Mouse (Mus musculus) hindbrain, embryonic 12.5 days (tissue): ENCODE data around the gene Olig2. TPM values are rescaled to one million over a fixed set of nuclear protein-coding genes. Genes with fewer than 3 reads are reported as not detected.

Experiments
- ATAC-seq: fragments of 200-750 bp; cut with Nextera tagmentation; 2 replicates; pipeline ENCODE4 v1.8.0; 2017; ENCODE audit warnings: moderate TSS enrichment; ENCODE audit not compliant: low FRiP score
- H3K27ac ChIP-seq: fragments of 300-500 bp; sonication (generic); 2 replicates; pipeline ENCODE4 v1.5.1; 2016; ENCODE audit warnings: mild to moderate bottlenecking
- H3K27me3 ChIP-seq: fragments of 300-500 bp; sonication (generic); 2 replicates; pipeline ENCODE4 v1.6.1; 2016; ENCODE audit warnings: mild to moderate bottlenecking
- H3K36me3 ChIP-seq: fragments of 300-500 bp; sonication (generic); 2 replicates; pipeline ENCODE4 v1.6.1; 2016; ENCODE audit warnings: mild to moderate bottlenecking
- H3K4me1 ChIP-seq: fragments of 300-500 bp; sonication (generic); 2 replicates; pipeline ENCODE4 v1.6.1; 2016
- H3K4me2 ChIP-seq: fragments of 300-500 bp; sonication (generic); replicated peaks from 2 replicates; pipeline ENCODE4 v1.6.1; 2016; ENCODE audit warnings: mild to moderate bottlenecking
- H3K4me3 ChIP-seq: fragments of 300-500 bp; sonication (generic); 2 replicates; pipeline ENCODE4 v1.5.1; 2016; ENCODE audit warnings: mild to moderate bottlenecking
- H3K9ac ChIP-seq: fragments of 300-500 bp; sonication (generic); 2 replicates; pipeline ENCODE4 v1.6.1; 2016; ENCODE audit warnings: mild to moderate bottlenecking, moderate library complexity
- H3K9me3 ChIP-seq: fragments of 300-500 bp; sonication (generic); replicated peaks from 2 replicates; pipeline ENCODE4 v1.6.1; 2016; ENCODE audit warnings: mild to moderate bottlenecking
- WGBS: fragments of 180-500 bp; shearing (Covaris S2); methylation state at CpG from one replicate; pipeline ENCODE4 v1.1.7; 2016; 5-methylcytosine and 5-hydroxymethylcytosine counted together
- polyA plus RNA-seq: library from polyadenylated mRNA; unstranded; fragments of >200 nt; fragmentation: Nextera tagmentation; extraction: Ambion mirVana; gene quantifications from 2 replicates; pipeline ENCODE4 v1.2.1, GENCODE M21; 2016

Olig2 gene
- polyA plus RNA-seq, 1 experiment from 2014 or later: 3.4 TPM

DNA sequence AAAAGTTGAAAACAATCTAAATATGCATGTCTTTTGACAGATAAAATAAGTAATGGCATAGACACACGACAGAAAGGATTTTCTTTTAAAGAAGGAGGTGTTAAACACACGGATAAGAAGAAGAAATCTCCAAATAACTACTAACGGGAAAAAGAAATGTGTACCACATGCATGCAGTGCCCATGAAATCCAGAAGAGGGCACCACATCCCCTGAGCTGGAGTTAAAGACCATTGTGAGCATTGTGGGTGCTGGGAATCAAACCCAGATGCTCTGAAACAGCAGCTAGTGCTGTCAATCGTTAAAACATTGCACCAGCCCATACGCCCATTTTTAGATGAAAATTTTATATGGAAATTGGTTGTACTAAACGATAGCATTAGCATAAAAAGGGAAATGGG is 7.3 kb upstream of the Olig2 start:
- Histone ChIP-seq H3K36me3 (no peaks in the 10 kb centered on the region), H3K4me1 (peaks cover 16% of the 10 kb centered on the region), H3K9ac (no peak overlapping the region), H3K27ac (no peak overlapping the region), H3K4me3 (no peak overlapping the region), H3K9me3 (no peaks in the 10 kb centered on the region), H3K27me3 (peaks cover 99% of the 10 kb centered on the region), H3K4me2 (no peak overlapping the region)
- 80% methylated on average over 6 of the region's 6 CpGs for WGBS
- ATAC-seq: no peak

DNA sequence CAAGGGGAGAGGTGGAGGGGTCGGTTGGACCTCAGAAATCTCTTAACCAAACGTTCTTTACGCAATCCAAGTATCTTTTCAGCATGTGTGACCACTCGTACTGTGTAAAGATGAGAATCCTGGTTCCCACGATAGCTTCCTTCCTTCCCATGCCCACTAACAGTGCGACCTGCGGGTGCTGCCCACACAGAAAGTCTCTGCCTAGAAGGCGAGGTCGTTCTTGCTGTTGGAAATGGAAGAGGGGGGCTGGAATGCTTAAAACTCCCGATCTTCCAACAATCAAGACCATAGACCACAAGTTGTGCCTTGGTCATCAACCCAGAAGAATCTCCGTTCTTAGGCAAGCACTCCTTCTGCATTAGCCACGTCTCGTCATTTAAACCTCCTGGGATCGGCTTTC is 6.0 kb upstream of the Olig2 start:
- peaks cover 100% of the 10 kb centered on the region for H3K27me3 ChIP-seq
- H3K4me3 ChIP-seq: no peak overlapping the region
- H3K4me1 ChIP-seq: peaks cover 19% of the 10 kb centered on the region
- H3K9me3 ChIP-seq: no peaks in the 10 kb centered on the region
- no peak for ATAC-seq
- H3K27ac ChIP-seq: no peak overlapping the region
- 11% methylated on average over 14 of the region's 14 CpGs for WGBS
- no peaks in the 10 kb centered on the region for H3K36me3 ChIP-seq
- H3K9ac ChIP-seq: no peak overlapping the region
- no peak overlapping the region for H3K4me2 ChIP-seq

DNA sequence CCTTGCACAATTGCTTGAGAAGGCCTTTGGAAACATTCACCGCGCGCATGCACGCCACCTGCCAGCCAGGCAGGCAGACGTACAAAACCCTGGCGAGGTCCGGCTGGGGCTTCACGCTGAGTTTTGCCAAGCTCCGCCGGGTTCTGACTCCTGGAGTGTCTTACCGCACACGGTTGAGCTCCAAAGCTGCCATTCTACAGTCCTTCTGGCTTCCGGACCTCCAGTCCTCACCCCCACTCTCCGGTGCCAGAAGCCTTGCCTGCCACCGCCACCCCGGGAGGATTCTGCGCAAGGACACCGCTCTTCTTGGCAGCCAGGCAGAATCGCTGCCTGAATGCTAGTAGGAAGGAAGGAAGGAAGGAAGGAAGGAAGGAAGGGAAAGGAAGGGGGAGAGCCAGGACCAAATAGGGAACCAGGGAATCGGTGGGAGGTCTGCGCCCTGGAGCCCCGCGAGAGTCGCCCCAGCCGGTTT is 3.0 kb upstream of the Olig2 start:
- Histone ChIP-seq H3K9ac (no peak overlapping the region), H3K4me1 (peaks cover 31% of the 10 kb centered on the region), H3K27me3 (peaks cover 100% of the 10 kb centered on the region), H3K9me3 (no peaks in the 10 kb centered on the region), H3K36me3 (no peaks in the 10 kb centered on the region), H3K4me2 (peak overlapping the region; percentile 33), H3K27ac (no peak overlapping the region), H3K4me3 (peak overlapping the region; percentile 4; the same call in 1 of the 2 replicates)
- no peak for ATAC-seq
- WGBS: under 1% methylated on average over 25 of the region's 25 CpGs

DNA sequence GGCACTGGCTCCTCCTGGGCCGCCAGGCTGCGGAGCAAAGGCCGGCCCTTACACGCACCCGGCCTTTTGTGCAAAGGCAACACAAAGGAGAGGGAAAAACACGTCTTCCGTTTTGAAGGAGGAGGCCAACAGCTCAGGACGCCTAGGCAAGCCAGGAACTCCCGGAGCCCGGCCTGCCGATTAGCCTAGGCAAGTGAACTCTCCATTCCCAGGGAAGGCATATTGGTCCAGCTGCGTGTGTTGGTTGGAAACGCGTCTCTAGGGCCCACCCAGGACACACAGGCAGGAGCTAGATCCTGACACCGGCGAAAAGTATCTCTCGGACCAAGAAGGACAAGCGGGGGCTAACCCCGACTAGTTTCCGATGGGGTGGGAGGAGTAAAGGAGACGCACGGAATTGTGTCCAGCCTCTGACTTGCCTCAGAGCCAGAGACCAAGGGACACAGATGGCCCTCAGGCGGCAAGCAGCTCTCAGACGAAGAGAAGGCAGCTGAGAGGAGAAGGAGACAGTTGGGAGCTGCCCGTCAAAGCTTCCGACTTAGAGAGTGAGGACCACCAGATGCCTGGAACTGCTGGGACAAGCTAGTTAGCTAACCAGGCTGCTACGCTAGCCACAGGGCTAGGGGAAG is 2.5 kb upstream of the Olig2 start:
- Histone ChIP-seq H3K4me2 (peak overlapping the region; percentile 33; the same call in 1 of the 2 replicates), H3K36me3 (no peaks in the 10 kb centered on the region), H3K4me3 (peak overlapping the region; percentile 4; the same call in 1 of the 2 replicates), H3K27me3 (peaks cover 100% of the 10 kb centered on the region), H3K4me1 (peaks cover 32% of the 10 kb centered on the region), H3K9ac (no peak overlapping the region), H3K27ac (no peak overlapping the region), H3K9me3 (no peaks in the 10 kb centered on the region)
- WGBS: under 1% methylated on average over 27 of the region's 27 CpGs
- ATAC-seq: no peak

DNA sequence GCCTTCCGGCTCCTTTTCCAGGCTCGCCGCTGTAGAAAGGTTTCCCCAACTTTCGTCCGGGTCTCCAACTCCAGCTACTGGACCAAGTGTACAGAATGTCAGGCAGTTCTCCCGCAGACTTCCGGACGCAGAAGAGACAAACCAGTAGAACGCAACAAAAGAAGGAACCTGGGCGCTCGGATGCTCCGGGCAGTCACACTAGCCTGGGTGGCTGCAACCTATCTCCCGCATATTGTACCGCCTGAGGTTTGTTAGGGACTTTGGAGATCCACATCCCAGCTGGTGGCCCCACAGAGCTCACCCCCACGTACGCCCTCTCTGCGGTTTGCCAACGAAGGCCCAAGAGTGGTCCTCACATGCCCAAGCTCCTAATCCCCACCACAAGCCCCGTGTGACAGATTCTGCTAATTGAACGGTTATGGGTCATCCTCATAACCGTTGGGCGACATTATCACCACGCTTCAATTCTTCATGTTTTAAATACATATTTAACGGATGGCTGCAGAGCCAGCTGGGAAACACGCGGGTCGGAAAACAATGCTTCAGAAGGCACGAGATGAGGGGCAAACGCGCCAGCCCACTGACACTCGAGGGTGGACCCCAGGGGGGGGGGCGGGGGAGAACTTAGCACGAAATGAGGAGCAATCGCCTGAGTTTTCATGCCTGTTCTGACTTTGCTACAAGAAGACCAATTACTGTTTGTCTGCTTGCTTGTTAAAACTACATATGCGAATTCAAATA is 1.8 kb upstream of the Olig2 start:
- no peaks in the 10 kb centered on the region for H3K36me3 ChIP-seq
- H3K27ac ChIP-seq: no peak overlapping the region
- H3K9ac ChIP-seq: no peak overlapping the region
- H3K4me1 ChIP-seq: peaks cover 32% of the 10 kb centered on the region
- peak overlapping the region; percentile 4; the same call in 1 of the 2 replicates for H3K4me3 ChIP-seq
- peak overlapping the region; percentile 33; the same call in 1 of the 2 replicates for H3K4me2 ChIP-seq
- ATAC-seq: no peak
- H3K9me3 ChIP-seq: no peaks in the 10 kb centered on the region
- H3K27me3 ChIP-seq: peaks cover 100% of the 10 kb centered on the region
- 2% methylated on average over 35 of the region's 35 CpGs for WGBS

DNA sequence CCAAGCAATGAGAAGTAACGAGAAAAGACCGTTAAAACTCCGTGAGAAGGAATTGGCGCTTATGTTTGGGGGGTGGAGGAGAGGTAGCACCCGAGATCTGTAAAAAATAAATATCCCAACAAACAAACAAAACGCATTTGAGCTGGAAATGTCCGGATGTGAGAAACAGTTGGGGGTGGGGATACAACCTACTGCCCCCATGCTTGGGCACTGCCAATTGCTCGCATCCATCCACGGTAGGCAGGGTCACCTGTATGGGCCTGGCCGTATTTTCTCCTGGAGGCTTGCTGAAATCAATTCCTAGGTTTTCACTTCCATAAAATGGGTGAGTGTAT is 1.2 kb upstream of the Olig2 start:
- Histone ChIP-seq H3K36me3 (no peaks in the 10 kb centered on the region), H3K27me3 (peaks cover 100% of the 10 kb centered on the region), H3K27ac (no peak overlapping the region), H3K4me2 (no peak overlapping the region), H3K4me3 (no peak overlapping the region), H3K9me3 (no peaks in the 10 kb centered on the region), H3K4me1 (peaks cover 32% of the 10 kb centered on the region), H3K9ac (no peak overlapping the region)
- 7% methylated on average over 10 of the region's 10 CpGs for WGBS
- ATAC-seq: no peak

DNA sequence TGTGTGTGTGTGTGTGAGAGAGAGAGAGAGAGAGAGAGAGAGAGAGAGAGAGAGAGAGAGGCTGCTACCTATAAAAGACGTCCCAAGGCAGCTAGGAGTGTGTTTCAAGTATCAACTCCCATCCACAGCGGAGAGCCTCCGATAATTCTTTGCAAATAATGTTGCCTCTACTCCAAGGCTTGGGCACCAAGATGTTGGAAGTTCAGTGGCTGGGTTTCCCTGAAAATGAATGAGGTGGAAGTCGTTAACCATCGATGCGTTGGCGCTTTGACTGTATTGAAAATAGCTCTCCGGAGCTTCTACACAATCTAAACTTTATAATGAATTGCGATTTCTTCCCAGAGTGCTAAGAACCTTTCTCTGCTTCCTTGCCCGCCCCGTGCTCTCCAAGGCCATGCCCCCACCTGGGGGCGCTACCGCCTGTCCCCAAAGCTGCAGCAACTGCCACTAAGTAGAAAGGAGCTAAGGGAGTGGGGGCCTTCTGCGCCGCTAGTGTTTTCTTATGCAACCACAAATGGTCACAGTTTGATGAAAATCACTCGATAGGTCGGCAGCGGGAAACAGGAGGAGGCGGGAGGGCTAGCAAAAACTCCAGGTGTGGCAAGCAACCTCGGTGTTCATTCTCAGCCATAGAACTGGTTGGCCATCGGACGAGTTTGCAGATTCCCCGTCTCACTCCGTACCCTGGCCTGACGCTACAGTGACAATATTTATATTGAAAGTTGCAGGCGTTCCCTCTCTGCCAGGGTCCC is 600 bp upstream of the Olig2 start:
- no peaks in the 10 kb centered on the region for H3K9me3 ChIP-seq
- no peak for ATAC-seq
- no peaks in the 10 kb centered on the region for H3K36me3 ChIP-seq
- WGBS: under 1% methylated on average over 26 of the region's 26 CpGs
- peaks cover 32% of the 10 kb centered on the region for H3K4me1 ChIP-seq
- no peak overlapping the region for H3K27ac ChIP-seq
- no peak overlapping the region for H3K9ac ChIP-seq
- H3K27me3 ChIP-seq: peaks cover 100% of the 10 kb centered on the region
- H3K4me3 ChIP-seq: peak overlapping the region; percentile 28; the same call in 1 of the 2 replicates
- peak overlapping the region; percentile 44 for H3K4me2 ChIP-seq

DNA sequence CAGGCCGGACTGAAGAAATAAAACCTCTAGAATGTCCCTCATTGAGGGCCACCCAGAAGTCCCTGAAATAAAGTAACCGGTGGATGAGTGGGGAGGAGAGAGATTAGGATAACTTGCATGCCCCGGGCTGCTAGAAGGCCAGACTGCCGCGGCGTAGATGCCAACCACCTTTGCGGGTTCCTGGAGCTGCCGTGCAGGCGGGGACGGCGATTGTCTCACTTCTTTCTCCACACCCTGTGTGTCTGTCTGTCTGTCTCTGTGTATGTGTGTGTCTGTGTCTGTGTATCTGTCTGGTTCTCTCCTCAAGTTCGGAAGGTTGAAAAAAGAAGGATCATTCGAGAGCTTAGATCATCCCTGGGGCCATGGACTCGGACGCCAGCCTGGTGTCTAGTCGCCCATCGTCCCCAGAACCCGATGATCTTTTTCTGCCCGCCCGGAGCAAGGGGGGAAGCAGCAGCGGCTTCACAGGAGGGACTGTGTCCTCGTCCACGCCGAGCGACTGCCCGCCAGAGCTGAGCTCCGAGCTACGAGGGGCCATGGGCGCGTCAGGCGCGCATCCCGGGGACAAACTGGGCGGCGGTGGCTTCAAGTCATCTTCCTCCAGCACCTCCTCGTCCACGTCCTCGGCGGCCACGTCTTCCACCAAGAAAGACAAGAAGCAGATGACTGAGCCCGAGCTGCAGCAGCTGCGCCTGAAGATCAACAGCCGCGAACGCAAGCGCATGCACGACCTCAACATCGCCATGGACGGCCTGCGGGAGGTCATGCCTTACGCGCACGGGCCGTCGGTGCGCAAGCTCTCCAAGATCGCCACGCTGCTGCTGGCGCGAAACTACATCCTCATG is 1.0 kb downstream of the Olig2 start:
- Histone ChIP-seq H3K9me3 (no peaks in the 10 kb centered on the region), H3K4me1 (peaks cover 27% of the 10 kb centered on the region), H3K36me3 (no peaks in the 10 kb centered on the region), H3K27ac (no peak overlapping the region), H3K27me3 (peaks cover 100% of the 10 kb centered on the region), H3K4me2 (peak overlapping the region; percentile 44), H3K9ac (no peak overlapping the region), H3K4me3 (peak overlapping the region; percentile 28)
- WGBS: under 1% methylated on average over 60 of the region's 60 CpGs
- ATAC-seq: no peak

DNA sequence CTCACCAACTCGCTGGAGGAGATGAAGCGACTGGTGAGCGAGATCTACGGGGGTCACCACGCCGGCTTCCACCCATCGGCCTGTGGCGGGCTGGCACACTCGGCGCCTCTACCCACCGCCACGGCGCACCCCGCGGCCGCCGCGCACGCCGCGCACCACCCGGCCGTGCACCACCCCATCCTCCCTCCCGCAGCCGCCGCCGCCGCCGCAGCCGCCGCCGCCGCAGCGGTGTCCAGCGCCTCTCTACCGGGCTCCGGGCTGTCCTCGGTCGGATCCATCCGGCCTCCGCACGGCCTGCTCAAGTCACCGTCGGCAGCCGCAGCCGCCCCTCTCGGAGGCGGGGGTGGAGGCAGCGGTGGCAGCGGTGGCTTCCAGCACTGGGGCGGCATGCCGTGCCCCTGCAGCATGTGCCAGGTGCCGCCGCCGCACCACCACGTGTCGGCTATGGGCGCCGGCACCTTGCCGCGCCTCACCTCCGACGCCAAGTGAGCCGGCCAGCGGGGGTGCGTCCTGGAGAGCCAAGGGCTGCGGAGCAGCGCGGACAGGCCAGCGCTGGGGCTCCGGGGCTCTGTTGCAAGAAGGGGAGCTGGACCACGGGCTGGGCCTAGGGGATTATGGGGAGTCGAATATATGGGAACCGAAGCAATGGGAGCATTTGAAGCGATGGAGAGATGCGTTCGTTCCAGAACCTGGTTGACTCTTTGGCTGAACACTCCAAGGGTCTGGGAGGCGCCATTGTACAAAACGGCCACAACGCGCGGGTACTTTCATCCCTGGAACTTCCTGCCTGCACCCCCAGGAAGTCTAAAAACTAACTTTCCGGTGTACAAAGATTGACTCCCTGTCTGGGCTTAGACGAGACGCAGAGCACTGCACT is 1.9 kb downstream of the Olig2 start:
- under 1% methylated on average over 85 of the region's 85 CpGs for WGBS
- Histone ChIP-seq H3K4me2 (peak overlapping the region; percentile 44), H3K27ac (no peak overlapping the region), H3K36me3 (no peaks in the 10 kb centered on the region), H3K27me3 (peaks cover 100% of the 10 kb centered on the region), H3K4me3 (peak overlapping the region; percentile 28), H3K4me1 (peaks cover 25% of the 10 kb centered on the region), H3K9ac (no peak overlapping the region), H3K9me3 (no peaks in the 10 kb centered on the region)
- ATAC-seq: no peak

DNA sequence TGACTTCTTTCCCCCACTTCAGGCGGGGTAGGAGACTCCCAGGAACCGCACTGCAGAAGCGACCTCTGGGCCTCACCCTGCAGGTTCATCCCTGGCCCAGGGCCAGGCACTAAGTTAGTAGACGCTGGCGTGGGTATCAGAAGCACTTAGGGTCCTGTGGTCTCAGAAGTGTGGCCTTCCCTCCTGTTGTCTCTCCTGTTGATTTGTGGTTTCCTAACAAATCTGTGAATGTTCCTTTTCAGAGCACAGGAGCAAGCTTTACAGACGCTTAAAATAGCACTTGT is 2.4 kb downstream of the Olig2 start:
- 2% methylated on average over 6 of the region's 6 CpGs for WGBS
- Histone ChIP-seq H3K36me3 (no peaks in the 10 kb centered on the region), H3K4me1 (peaks cover 24% of the 10 kb centered on the region), H3K27ac (no peak overlapping the region), H3K4me2 (0 out of 2 replicates have a peak overlapping the region, but pooled peaks have one; percentile 44), H3K9me3 (no peaks in the 10 kb centered on the region), H3K9ac (no peak overlapping the region), H3K4me3 (peak overlapping the region; percentile 28; the same call in 1 of the 2 replicates), H3K27me3 (peaks cover 100% of the 10 kb centered on the region)
- ATAC-seq: no peak
